Mouse (Mus musculus) CH12.LX (cell line): ENCODE measurements at regions not wholly inside any gene's neighbourhood (a gene's known extent, or its start where the extent isn't known, plus 50 kb on each side); places are given as distances from the start of the nearest gene placed in this dataset.

Experiments
- DNase-seq: peaks from one replicate; pipeline ENCODE4 v3.0.0-alpha.2; 2013; ENCODE audit errors: extremely low read depth
- H3K27ac ChIP-seq: 2 replicates; pipeline ENCODE4 v1.5.1; 2012; ENCODE audit warnings: low read depth, mild to moderate bottlenecking, control low read depth, moderate library complexity; ENCODE audit not compliant: insufficient read depth
- H3K27me3 ChIP-seq: replicated peaks from 2 replicates; pipeline ENCODE3; 2012; ENCODE audit warnings: inconsistent platforms
- H3K36me3 ChIP-seq, 2 experiments: replicated peaks in 1 of 2; 2 replicates each; pipeline versions ENCODE3 to v1.6.1; 2012; ENCODE audit warnings: inconsistent platforms in 1 of 2, low read length in 1 of 2, mild to moderate bottlenecking in 1 of 2, mixed read lengths in 1 of 2, moderate library complexity in 1 of 2; ENCODE audit not compliant: control insufficient read depth in 1 of 2, insufficient read depth in 1 of 2
- H3K4me1 ChIP-seq, 2 experiments: 2 replicates each; pipeline ENCODE4 v1.6.1; 2012; ENCODE audit warnings: inconsistent platforms in 1 of 2, moderate library complexity in 1 of 2; ENCODE audit not compliant: insufficient read depth in 2 of 2, control insufficient read depth in 1 of 2
- H3K4me2 ChIP-seq: 2 replicates; pipeline ENCODE4 v1.6.1; 2012; ENCODE audit warnings: low read depth, mild to moderate bottlenecking, control low read depth; ENCODE audit not compliant: poor library complexity, insufficient read depth, severe bottlenecking
- H3K4me3 ChIP-seq, 3 experiments: fragments of 150-350 bp in 1 of 3; sonication (generic) in 1 of 3; replicated peaks in 1 of 3; 2 replicates each; pipeline versions ENCODE3 to v1.5.1; 2011 to 2012; ENCODE audit warnings: low read depth in 2 of 3, low read length in 2 of 3, mild to moderate bottlenecking in 2 of 3, moderate library complexity in 2 of 3, control low read depth in 1 of 3, improper control_type of control experiment in 1 of 3, inconsistent platforms in 1 of 3, mixed read lengths in 1 of 3; ENCODE audit not compliant: poor library complexity in 1 of 3
- H3K79me2 ChIP-seq: replicated peaks from 2 replicates; pipeline ENCODE4 v1.6.1; 2012; ENCODE audit warnings: mild to moderate bottlenecking, moderate library complexity; ENCODE audit not compliant: control insufficient read depth, poor library complexity, insufficient read depth, severe bottlenecking; ENCODE audit errors: extremely low read depth
- H3K9ac ChIP-seq: 2 replicates; pipeline ENCODE4 v1.6.1; 2012; ENCODE audit warnings: low read depth, mild to moderate bottlenecking, control low read depth, moderate library complexity; ENCODE audit not compliant: insufficient read depth
- H3K9me3 ChIP-seq: replicated peaks from 2 replicates; pipeline ENCODE3; 2012; ENCODE audit warnings: low read length, inconsistent platforms, mixed read lengths
- CHD1 ChIP-seq: IDR thresholded peaks from 2 replicates; pipeline ENCODE4 v1.6.1; 2012; ENCODE audit warnings: low read depth, low read length, improper control_type of control experiment, inconsistent platforms
- CHD2 ChIP-seq: IDR thresholded peaks from 2 replicates; pipeline ENCODE4 v1.6.1; 2011; ENCODE audit warnings: low read length, improper control_type of control experiment
- CTCF ChIP-seq, 2 experiments: IDR thresholded peaks in 1 of 2; conservative IDR thresholded peaks in 1 of 2; 2 replicates each; pipeline ENCODE4 v1.5.1; 2011 to 2012; ENCODE audit warnings: low read depth in 2 of 2, low read length in 2 of 2, improper control_type of control experiment in 1 of 2, inconsistent platforms in 1 of 2, mild to moderate bottlenecking in 1 of 2, moderate library complexity in 1 of 2
- ELF1 ChIP-seq: IDR thresholded peaks from 2 replicates; pipeline ENCODE4 v1.6.1; 2014; ENCODE audit warnings: low read depth, mild to moderate bottlenecking, inconsistent platforms, low read length, improper control_type of control experiment
- EP300 ChIP-seq: IDR thresholded peaks from 2 replicates; pipeline ENCODE4 v1.6.1; 2011; ENCODE audit warnings: low read length, improper control_type of control experiment
- ETS1 ChIP-seq: conservative IDR thresholded peaks from 2 replicates; pipeline ENCODE4 v1.6.1; 2012; ENCODE audit warnings: low read depth, mild to moderate bottlenecking, inconsistent platforms, low read length, improper control_type of control experiment, moderate library complexity
- GABPA ChIP-seq: IDR thresholded peaks from 2 replicates; pipeline ENCODE4 v1.6.1; 2012; ENCODE audit warnings: low read depth, low read length, improper control_type of control experiment, inconsistent platforms; ENCODE audit not compliant: insufficient replicate concordance
- HCFC1 ChIP-seq: IDR thresholded peaks from 2 replicates; pipeline ENCODE4 v1.6.1; 2012; ENCODE audit warnings: low read depth, mild to moderate bottlenecking, inconsistent platforms, low read length, improper control_type of control experiment
- IRF4 ChIP-seq: IDR thresholded peaks from 2 replicates; pipeline ENCODE4 v1.6.1; 2014; ENCODE audit warnings: low read depth, mild to moderate bottlenecking, inconsistent platforms, low read length, improper control_type of control experiment
- JUN ChIP-seq: IDR thresholded peaks from 2 replicates; pipeline ENCODE4 v1.6.1; 2011; ENCODE audit warnings: low read depth, mild to moderate bottlenecking, low read length, improper control_type of control experiment, moderate library complexity; ENCODE audit not compliant: insufficient read depth
- KAT2A ChIP-seq: IDR thresholded peaks from 2 replicates; pipeline ENCODE4 v1.6.1; 2012; ENCODE audit warnings: low read length, improper control_type of control experiment, inconsistent platforms; ENCODE audit not compliant: insufficient replicate concordance
- MAFK ChIP-seq: IDR thresholded peaks from 2 replicates; pipeline ENCODE4 v1.6.1; 2011; ENCODE audit warnings: low read length, improper control_type of control experiment; ENCODE audit not compliant: insufficient replicate concordance
- MAX ChIP-seq: IDR thresholded peaks from 2 replicates; pipeline ENCODE4 v1.6.1; 2011; ENCODE audit warnings: low read length, improper control_type of control experiment
- MEF2A ChIP-seq: IDR thresholded peaks from 2 replicates; pipeline ENCODE4 v1.6.1; 2014; ENCODE audit warnings: low read depth, mild to moderate bottlenecking, inconsistent platforms, low read length, improper control_type of control experiment, borderline replicate concordance
- MYC ChIP-seq: IDR thresholded peaks from 2 replicates; pipeline ENCODE4 v1.6.1; 2011; ENCODE audit warnings: low read depth, mild to moderate bottlenecking, improper control_type of control experiment, low read length
- NELFE ChIP-seq: IDR thresholded peaks from 2 replicates; pipeline ENCODE4 v1.6.1; 2011; ENCODE audit warnings: low read depth, low read length, improper control_type of control experiment
- NRF1 ChIP-seq: IDR thresholded peaks from 2 replicates; pipeline ENCODE4 v1.6.1; 2014; ENCODE audit warnings: low read depth, mild to moderate bottlenecking, inconsistent platforms, low read length, improper control_type of control experiment, moderate library complexity
- PAX5 ChIP-seq: IDR thresholded peaks from 2 replicates; pipeline ENCODE4 v1.6.1; 2012; ENCODE audit warnings: low read length, inconsistent platforms, mixed read lengths
- POLR2A ChIP-seq: IDR thresholded peaks from 2 replicates; pipeline ENCODE4 v1.6.1; 2011; ENCODE audit warnings: low read depth, mild to moderate bottlenecking, improper control_type of control experiment, low read length
- POLR2AphosphoS2 ChIP-seq: IDR thresholded peaks from 2 replicates; pipeline ENCODE4 v1.6.1; 2011; ENCODE audit warnings: low read depth, low read length, improper control_type of control experiment
- RAD21 ChIP-seq: IDR thresholded peaks from 2 replicates; pipeline ENCODE4 v1.6.1; 2011; ENCODE audit warnings: low read depth, mild to moderate bottlenecking, low read length, improper control_type of control experiment, moderate library complexity
- RCOR1 ChIP-seq: conservative IDR thresholded peaks from 2 replicates; pipeline ENCODE4 v1.6.1; 2012; ENCODE audit warnings: low read depth, mild to moderate bottlenecking, inconsistent platforms, low read length, improper control_type of control experiment
- SIN3A ChIP-seq: IDR thresholded peaks from 2 replicates; pipeline ENCODE4 v1.6.1; 2012; ENCODE audit warnings: low read length, improper control_type of control experiment, inconsistent platforms
- SMC3 ChIP-seq: IDR thresholded peaks from 2 replicates; pipeline ENCODE4 v1.6.1; 2011; ENCODE audit warnings: low read depth, low read length, improper control_type of control experiment
- TBP ChIP-seq: conservative IDR thresholded peaks from 2 replicates; pipeline ENCODE4 v1.6.1; 2011; ENCODE audit warnings: low read depth, low read length, improper control_type of control experiment
- TCF12 ChIP-seq: IDR thresholded peaks from 2 replicates; pipeline ENCODE4 v1.6.1; 2014; ENCODE audit warnings: low read depth, mild to moderate bottlenecking, inconsistent platforms, low read length, improper control_type of control experiment
- UBTF ChIP-seq: IDR thresholded peaks from 2 replicates; pipeline ENCODE4 v1.6.1; 2012; ENCODE audit warnings: low read depth, mild to moderate bottlenecking, inconsistent platforms, low read length, improper control_type of control experiment, moderate library complexity
- USF1 ChIP-seq: IDR thresholded peaks from 2 replicates; pipeline ENCODE4 v1.6.1; 2014; ENCODE audit warnings: low read depth, mild to moderate bottlenecking, inconsistent platforms, low read length, improper control_type of control experiment
- USF2 ChIP-seq: conservative IDR thresholded peaks from 2 replicates; pipeline ENCODE4 v1.6.1; 2011; ENCODE audit warnings: low read depth, low read length, improper control_type of control experiment
- ZKSCAN1 ChIP-seq: IDR thresholded peaks from 2 replicates; pipeline ENCODE4 v1.6.1; 2012; ENCODE audit warnings: low read depth, inconsistent platforms, low read length, improper control_type of control experiment, borderline replicate concordance
- ZMIZ1 ChIP-seq: IDR thresholded peaks from 2 replicates; pipeline ENCODE4 v1.6.1; 2012; ENCODE audit warnings: low read depth, mild to moderate bottlenecking, inconsistent platforms, low read length, improper control_type of control experiment
- dilution Hi-C: fragments of 300-500 bp; cut with MboI; formaldehyde crosslinking; loops from 2 replicates; pipeline ENCODE4 v1.14.3; 2020; ENCODE audit warnings: low sequenced_read_pairs; ENCODE audit not compliant: extremely low pct_unique_long_range_greater_than_20kb, extremely low pct_ligation_motif_present
- in situ Hi-C: fragments of 300-500 bp; cut with MboI; formaldehyde crosslinking; loops from 3 replicates; pipeline ENCODE4 v1.14.3; 2019; ENCODE audit warnings: low sequenced_read_pairs, low pct_ligation_motif_present, low pct_unique_long_range_greater_than_20kb, mixed read lengths

- Histone ChIP-seq H3K27ac (no peak overlapping the region), H3K4me2 (no peak overlapping the region), H3K27me3 (peaks cover 50% of the 10 kb centered on the region), H3K36me3 (no peaks in the 10 kb centered on the region), H3K4me3 (no peak overlapping the region), H3K9ac (no peak overlapping the region), H3K79me2 (no peaks in the 10 kb centered on the region), H3K4me1 (peaks cover 4 to 73% of the 10 kb centered on the region in 2 experiments; a peak in 3 of 4 replicates), H3K9me3 (no peaks in the 10 kb centered on the region)
- TF ChIP-seq ZKSCAN1: no peak
- no peak for TF ChIP-seq POLR2A
- TF ChIP-seq TCF12: no peak
- TF ChIP-seq HCFC1: no peak
- no peak for TF ChIP-seq MAX
- TF ChIP-seq CHD2: no peak
- no peak for TF ChIP-seq USF1
- TF ChIP-seq NRF1: no peak
- no peak for TF ChIP-seq PAX5
- TF ChIP-seq RAD21: no peak
- no peak for TF ChIP-seq SIN3A
- no peak for TF ChIP-seq ELF1
- TF ChIP-seq MYC: no peak
- no peak for TF ChIP-seq IRF4
- TF ChIP-seq NELFE: no peak
- no peak for TF ChIP-seq ETS1
- no peak for TF ChIP-seq KAT2A
- TF ChIP-seq SMC3: no peak
- TF ChIP-seq CHD1: no peak
- no peak for TF ChIP-seq TBP
- dilution Hi-C loops: no loop called here
- in situ Hi-C loops: no loop called here
- DNase-seq: no peak
Measured at GRCm38 (mm10) chr16:24207056-24207455, 186.3 kb upstream of the Lpp start.

DNA sequence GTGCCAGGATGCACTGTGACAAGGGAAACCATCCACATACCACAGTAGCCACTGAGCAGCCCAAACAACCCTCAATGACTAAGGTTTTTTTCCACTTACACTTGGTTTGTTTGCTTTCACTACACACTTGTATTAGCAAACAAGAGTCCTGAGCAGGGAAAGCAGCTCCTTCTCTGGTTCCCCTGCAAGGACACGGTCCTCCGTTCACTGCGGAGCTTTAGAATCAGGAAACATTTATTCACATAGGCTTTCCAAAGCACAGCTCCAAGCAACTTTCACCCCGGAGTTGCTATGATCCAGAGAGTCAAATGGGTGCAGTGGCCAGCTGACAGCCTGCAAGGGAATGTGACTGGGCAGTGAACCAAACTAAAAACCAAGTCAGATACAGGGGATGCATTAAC is 186.8 kb upstream of the Lpp start:
- Histone ChIP-seq H3K36me3 (no peaks in the 10 kb centered on the region), H3K4me1 (peaks cover 4 to 79% of the 10 kb centered on the region in 2 experiments; a peak in 3 of 4 replicates), H3K27ac (no peak overlapping the region), H3K9me3 (no peaks in the 10 kb centered on the region), H3K9ac (no peak overlapping the region), H3K4me2 (no peak overlapping the region), H3K4me3 (no peak overlapping the region), H3K27me3 (peaks cover 48% of the 10 kb centered on the region), H3K79me2 (no peaks in the 10 kb centered on the region)
- no peak for DNase-seq
- dilution Hi-C loops (no loop called here), in situ Hi-C loops (no loop called here)
- TF ChIP-seq ZMIZ1 (no peak), MAFK (no peak), UBTF (no peak), RCOR1 (no peak), MEF2A (no peak), JUN (no peak), SMC3 (no peak), USF2 (no peak), POLR2AphosphoS2 (no peak), GABPA (no peak), TBP (no peak), EP300 (no peak), ELF1 (no peak), CTCF (conservative IDR thresholded peaks at IDR 0.05 in 1 of 2, IDR thresholded peaks at IDR 0.05 in 1 of 2; ENCODE audit: low read depth in 2 of 2, low read length in 2 of 2) (no peak), POLR2A (no peak)
